Mouse (Mus musculus) layer of hippocampus, postnatal 14 days (tissue): ENCODE results near the gene Ric8a. TPM values are rescaled to one million over a fixed set of nuclear protein-coding genes. Genes with fewer than 3 reads are reported as not detected.
"Not testable (repeated sequence)": the region's sequence is repeated elsewhere in the genome, so short reads cannot be mapped to it uniquely, and the experiment has no call there.

Experiments used
- DNase-seq, 2 experiments: peaks; one replicate each; pipeline ENCODE4 v3.0.0; 2021 to 2022; ENCODE audit warnings: low spot score in 2 of 2, mixed read lengths in 1 of 2
- total RNA-seq, 2 experiments: library from RNA; stranded (reverse); gene quantifications; 2 replicates each; pipeline ENCODE4 v1.2.3; 2021

Ric8a gene
- total RNA-seq, 2 experiments from 2014 or later: 88.2 to 90.6 TPM

DNA sequence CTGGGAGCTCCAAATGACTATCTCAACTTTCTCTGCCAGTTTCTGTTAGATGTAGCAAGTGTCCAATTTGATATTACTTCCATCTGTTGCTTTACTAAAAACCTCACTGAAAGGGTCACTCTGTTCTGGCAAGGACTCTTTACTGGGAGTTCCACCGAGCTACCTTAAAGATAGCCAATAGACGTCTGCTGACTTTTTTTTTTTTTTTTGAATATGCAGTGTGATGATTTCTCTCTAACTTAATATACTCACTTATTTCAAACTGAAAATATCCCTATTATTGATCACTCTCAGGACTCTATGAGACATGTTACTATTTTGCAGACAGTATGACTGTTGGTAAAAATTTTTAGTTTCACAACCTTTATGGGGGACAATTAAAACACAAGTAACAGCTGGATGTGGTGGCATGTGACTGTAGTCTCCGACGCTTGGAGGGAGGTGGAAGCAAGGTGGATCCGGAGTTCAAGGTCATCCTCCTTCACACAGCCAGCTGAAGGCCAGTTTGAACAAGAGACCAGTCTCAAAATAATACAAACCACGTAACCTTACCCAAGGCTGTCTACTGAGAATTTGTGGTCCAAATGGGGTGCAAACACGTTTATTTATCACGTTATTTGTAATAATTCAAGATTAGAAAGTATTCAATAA, 24.2 kb downstream of the Ric8a start:
- DNase-seq: no peak

DNA sequence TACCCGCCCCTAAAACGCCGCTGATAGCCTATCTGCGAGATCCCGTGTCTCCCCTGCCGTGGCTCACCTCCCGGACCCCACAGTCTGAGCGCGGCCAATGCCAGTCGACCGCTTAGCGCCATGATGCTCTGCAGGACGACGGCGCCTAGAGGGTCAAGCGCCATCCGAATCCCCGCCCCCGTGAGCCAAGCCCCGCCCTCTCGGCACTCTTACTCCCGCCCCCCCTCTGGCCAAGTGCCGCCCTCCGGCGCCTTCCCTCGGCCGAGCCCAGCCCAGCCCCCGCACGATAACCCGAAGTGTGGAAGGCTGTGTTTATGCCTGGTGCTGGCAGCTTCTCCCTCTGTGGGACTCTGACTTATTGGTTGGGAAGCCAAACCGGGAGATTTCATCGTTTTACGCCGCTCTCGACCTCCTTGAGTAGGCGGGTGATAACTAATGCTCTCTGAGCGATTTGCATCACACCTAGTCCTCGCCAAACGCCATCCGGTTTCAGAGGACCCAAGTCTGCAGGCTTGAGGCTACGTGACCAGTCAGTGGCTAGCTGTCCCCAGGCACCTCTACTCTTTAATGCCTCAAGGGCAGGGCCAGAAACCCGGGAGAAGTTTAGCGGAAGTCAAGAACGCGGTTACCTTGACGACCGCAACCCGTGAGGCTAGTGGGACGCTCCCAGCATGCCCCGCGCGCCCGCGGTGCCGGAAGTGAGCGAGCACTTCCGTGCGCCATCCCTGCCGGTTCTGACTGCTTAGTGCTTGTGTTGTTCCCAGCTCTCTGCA, 25.1 kb downstream of the Ric8a start, which contains the start of the genes Psmd13 and Sirt3:
Gene Psmd13 (plus strand): TSS at position 273 of the 773 bp plus-strand sequence.
Gene Sirt3 (minus strand): TSS at position 614 of the 773 bp plus-strand sequence.
- DNase-seq: peak; percentile 93 to 95

DNA sequence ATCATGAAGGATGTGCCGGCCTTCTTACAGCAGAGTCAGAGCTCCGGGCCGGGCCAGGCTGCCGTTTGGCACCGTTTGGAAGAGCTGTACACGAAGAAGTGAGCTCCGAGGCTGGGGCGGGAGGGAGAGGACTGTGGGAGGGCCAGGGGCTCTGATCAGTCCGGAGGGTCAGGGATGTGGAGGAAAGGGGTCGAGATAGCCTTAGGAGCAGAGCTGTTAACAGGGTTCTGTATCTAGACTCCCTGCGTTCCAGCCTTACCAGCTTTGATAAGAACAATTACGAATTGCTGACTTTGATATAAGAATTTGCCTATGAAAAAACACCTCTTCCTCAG, 25.7 kb downstream of the Ric8a start:
- DNase-seq: no peak

- DNase-seq: not testable (repeated sequence)
Measured at GRCm38 (mm10) chr7:140890636-140891035, 33.9 kb downstream of the Ric8a start.

GRCm38 (mm10) chr7:140894031-140894430, 37.3 kb downstream of the Ric8a start:
- no peak for DNase-seq

- DNase-seq: no peak
Measured at GRCm38 (mm10) chr7:140894611-140895010, 37.9 kb downstream of the Ric8a start.

DNA sequence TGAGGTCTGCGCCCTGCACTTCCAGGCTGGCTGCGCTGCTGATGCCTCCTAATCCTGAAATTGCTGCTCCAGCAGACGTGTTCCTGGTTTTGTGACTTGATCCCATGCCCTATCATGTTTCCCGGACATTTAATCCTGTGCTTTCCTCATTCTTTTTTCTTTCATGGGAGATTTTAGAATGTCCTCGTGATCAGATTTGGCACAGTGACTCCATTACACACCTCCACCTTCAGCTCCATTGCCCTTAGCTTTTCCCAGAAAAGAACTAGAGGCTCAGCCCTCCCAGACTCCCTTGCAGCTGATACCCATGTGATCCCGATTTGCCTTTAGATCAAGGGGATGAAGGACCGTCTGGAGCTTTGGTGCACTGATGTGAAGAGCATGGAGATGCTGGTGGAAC, 41.1 kb downstream of the Ric8a start:
- DNase-seq: no peak

- no peak for DNase-seq
Measured at GRCm38 (mm10) chr7:140899121-140899520, 42.4 kb downstream of the Ric8a start.

- DNase-seq: no peak
Measured at GRCm38 (mm10) chr7:140900220-140900619, 43.5 kb downstream of the Ric8a start, which contains the start of gene Cox8b. Gene Cox8b (minus strand): TSS chr7:140900446.

DNA sequence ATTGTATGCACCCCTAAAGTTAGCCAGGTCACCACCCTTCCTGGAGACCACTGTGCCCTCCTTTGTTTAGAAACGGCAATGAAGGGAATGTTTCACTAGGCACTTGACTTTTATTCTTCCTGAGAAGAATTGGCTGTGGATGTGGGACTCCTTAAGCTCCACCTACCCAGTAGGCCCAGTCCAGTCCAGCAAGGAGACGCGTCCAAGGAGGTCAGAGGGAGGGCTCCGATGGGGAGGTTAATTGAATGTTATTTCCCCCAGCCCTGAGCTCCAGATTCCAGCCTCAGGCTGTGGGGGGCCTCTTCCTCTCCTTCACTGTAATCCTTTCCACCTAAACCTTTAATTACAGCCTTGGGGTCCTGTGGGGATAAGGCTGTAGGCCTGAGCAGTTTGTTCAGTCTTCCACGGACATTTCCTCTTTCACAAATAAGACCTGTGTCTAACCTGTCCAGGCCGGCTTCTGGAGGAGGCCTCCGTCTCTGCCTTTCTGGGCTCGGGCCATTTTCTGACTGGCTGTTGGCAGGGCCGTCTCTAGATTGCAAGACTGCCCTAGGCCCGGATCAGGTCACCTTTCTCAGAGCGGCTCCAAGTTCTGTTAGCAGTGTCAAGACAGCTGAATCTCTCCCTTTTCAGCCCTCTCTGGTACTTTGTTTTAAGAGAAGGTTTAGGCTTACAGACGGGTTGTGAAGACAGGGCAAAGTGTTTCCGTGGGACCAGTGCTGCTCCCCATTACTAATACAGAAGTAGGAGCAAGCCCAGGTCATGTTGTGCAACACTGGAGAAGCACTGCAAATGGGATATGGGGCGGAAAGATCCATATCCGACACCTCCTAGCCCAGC, 45.5 kb downstream of the Ric8a start:
- DNase-seq: no peak

- peak; percentile 78 for DNase-seq
Measured at GRCm38 (mm10) chr7:140903212-140903611, 46.5 kb downstream of the Ric8a start.

DNA sequence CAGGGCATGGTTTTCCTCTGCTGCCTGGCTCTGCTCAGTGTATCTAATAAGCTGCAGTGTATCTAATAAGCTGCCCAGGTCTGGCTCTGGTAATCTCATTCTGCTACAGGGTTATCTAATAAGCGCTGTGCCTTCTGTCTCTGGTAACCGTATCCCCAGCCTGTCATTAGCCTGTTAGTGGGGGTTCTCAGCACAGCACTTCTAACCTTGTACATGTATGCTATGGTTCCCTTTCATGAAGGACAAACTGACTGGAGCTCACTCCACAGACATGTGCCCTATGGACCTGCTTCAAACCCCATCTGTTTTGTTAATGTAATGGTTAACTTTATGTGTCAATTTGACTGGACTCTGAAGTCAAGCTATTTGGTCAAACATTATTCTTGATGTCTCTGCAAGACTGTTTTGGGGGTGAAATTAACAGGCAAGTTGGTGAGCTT, 48.9 kb downstream of the Ric8a start:
- DNase-seq: no peak

GRCm38 (mm10) chr7:140907131-140907530, 50.4 kb downstream of the Ric8a start:
- DNase-seq: no peak

GRCm38 (mm10) chr7:140907697-140908096, 50.9 kb downstream of the Ric8a start:
- DNase-seq: no peak

- DNase-seq: no peak
Measured at GRCm38 (mm10) chr7:140908181-140908580, 51.4 kb downstream of the Ric8a start.

DNA sequence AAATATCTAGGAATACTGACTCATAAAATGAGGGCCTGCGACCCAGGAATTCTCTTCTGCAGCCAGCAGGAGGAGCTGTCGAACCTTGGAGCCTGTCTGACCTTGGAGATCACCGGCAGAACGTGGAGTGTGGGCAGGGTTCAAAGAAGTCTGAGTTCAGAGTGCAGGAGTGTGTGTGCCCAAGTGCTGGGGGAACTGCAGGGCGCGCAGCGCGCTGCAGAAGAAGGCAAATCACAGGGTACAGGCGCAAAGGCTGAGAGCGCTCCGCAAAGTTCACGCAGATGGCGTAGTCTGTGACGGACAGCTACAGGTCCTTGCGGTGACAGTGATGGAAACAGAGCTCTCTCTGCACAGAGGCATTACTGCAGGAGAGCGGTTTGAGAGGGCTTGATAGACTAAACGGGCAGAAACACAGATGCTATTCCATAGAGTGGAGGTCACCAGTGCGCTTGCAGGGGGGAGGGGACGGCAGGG, 51.9 kb downstream of the Ric8a start:
- peak; percentile 71 to 72 for DNase-seq

- DNase-seq: no peak
Measured at GRCm38 (mm10) chr7:140912293-140912692, 55.5 kb downstream of the Ric8a start.

DNA sequence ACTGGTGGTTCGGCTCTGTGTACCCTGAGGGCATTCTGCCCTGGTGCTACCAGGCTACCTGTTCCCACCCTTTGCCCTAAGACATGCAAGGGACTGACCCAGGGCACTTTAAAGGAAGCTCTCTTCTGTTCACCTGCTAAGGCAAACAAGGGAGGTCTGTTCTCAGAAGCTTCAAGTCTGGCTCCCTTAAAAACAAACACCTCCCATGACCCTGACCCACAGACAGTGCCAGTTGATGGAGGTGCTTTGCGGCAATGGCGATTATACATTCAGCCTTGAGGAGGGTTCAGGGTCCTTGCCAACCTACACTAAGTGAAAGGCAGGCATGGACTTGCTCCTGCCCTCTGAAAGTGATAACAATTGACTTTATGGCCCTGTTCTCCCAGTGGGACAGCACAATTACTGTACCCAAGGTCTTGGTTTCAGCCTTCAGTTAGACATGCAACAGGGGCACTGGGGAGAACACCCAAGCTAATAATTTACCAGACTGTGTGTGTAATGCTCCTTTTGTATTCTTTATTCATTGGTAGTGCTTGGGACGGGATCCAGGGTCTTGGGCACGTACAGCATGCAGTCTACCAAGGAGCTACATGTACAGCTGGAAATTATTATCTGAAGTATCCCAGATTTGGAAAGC, 56.2 kb downstream of the Ric8a start:
- no peak for DNase-seq
